ENCODE assay signal across 11 mouse cellular contexts in the genomic region with DNA sequence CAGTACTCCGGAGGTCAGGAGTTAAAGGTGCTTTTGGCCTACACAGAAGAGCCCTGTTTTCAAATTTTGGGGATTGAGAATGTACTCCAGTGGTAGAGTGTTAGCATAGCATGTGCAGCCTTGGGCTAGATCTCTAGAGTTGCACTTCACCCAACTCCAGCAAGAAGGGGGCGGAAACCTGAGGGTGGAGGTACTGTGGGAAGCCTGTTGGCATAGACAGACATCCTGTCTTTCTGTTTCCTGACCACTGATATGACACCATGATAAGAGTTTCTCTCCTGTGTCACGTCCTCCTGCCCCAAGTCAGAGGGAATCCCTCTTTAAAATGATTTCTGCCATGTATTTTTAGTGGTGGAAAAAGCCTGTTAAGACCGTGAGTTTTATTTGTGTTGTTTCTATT. TPM values are rescaled to one million over a fixed set of nuclear protein-coding genes. Genes with fewer than 3 reads are reported as not detected.
DNase-seq lines count a peak whose midpoint lies in the region; ATAC-seq lines count a peak whose summit lies in the region.
"Had no signal": no experiment of that assay in that cellular context is flagged by ENCODE, and none has a peak within 500 bp of the region (broad histone marks: within the 10 kb centered on the region; RNA-seq: fewer than 3 reads in every experiment).

No protein-coding gene starts in this region.

- no peaks in the 10 kb centered on the region for H3K36me3 ChIP-seq in liver, embryonic 11.5 days (ENCODE audit: control insufficient read depth, insufficient read depth, low read length)
- no peaks in the 10 kb centered on the region for H3K36me3 ChIP-seq in hindbrain, embryonic 14.5 days (replicated peaks; ENCODE audit: control insufficient read depth, insufficient read depth)
- H3K36me3 ChIP-seq: intestine, embryonic 15.5 days; limb, embryonic 12.5 days had no signal

- no peak overlapping the region for H3K9ac ChIP-seq in liver, embryonic 11.5 days (ENCODE audit: low read depth, low read length)
- H3K9ac ChIP-seq in hindbrain, embryonic 14.5 days = no peak overlapping the region
- H3K9ac ChIP-seq: intestine, embryonic 15.5 days; limb, embryonic 12.5 days had no signal

- H3K4me2 ChIP-seq in liver, embryonic 11.5 days = no peak overlapping the region
- H3K4me2 ChIP-seq in hindbrain, embryonic 14.5 days (replicated peaks) = no peak overlapping the region
- H3K4me2 ChIP-seq: intestine, embryonic 15.5 days; limb, embryonic 12.5 days had no signal

- no peaks in the 10 kb centered on the region for H3K9me3 ChIP-seq in liver, embryonic 11.5 days (ENCODE audit: control insufficient read depth, low read length)
- no peaks in the 10 kb centered on the region for H3K9me3 ChIP-seq in hindbrain, embryonic 14.5 days (ENCODE audit: control insufficient read depth, low read length)
- H3K9me3 ChIP-seq: intestine, embryonic 15.5 days; limb, embryonic 12.5 days had no signal

- no peak overlapping the region for H3K4me3 ChIP-seq in liver, embryonic 11.5 days (ENCODE audit: low read depth, low read length)
- H3K4me3 ChIP-seq in hindbrain, embryonic 14.5 days (replicated peaks; ENCODE audit: low read length) = no peak overlapping the region
- H3K4me3 ChIP-seq: intestine, embryonic 15.5 days; limb, embryonic 12.5 days had no signal

- no peak for DNase-seq in liver, embryonic 11.5 days (ENCODE audit: low spot score)
- DNase-seq in liver = no peak
- DNase-seq in lung, postnatal 25 days (ENCODE audit: low spot score) = peak; percentile 76
- DNase-seq in thymus, postnatal 4 days = peak; percentile 59
- DNase-seq in B cell, adult 2 months = no peak
- DNase-seq in hindbrain, embryonic 14.5 days (ENCODE audit: low spot score) = no peak
- no peak for DNase-seq in embryo, embryonic 10 days (ENCODE audit: low spot score)

- no peak overlapping the region for H3K27ac ChIP-seq in liver, embryonic 11.5 days (ENCODE audit: low read depth, low read length)
- no peak overlapping the region for H3K27ac ChIP-seq in hindbrain, embryonic 14.5 days
- H3K27ac ChIP-seq: intestine, embryonic 15.5 days; limb, embryonic 12.5 days had no signal

- WGBS in liver, embryonic 11.5 days = 49% methylated on average over 4 of the region's 4 CpGs
- 83% methylated on average over 4 of the region's 4 CpGs for WGBS in hindbrain, embryonic 14.5 days

- peak; percentile 56; the same call in 1 of the 2 replicates for ATAC-seq in liver, embryonic 11.5 days (replicated peaks; ENCODE audit: low FRiP score)
- peak; percentile 60 to 86 for ATAC-seq in hematopoietic stem cell, adult 5-6 weeks (replicated peaks in 1 of 2; ENCODE audit: insufficient read depth in 1 of 2, low FRiP score in 2 of 2, low TSS enrichment in 1 of 2, low read depth in 1 of 2, poor library complexity in 2 of 2, severe bottlenecking in 2 of 2)
- no peak for ATAC-seq in hindbrain, embryonic 14.5 days (ENCODE audit: low FRiP score)
- ATAC-seq: intestine, embryonic 15.5 days; Patski had no signal

- H3K27me3 ChIP-seq in liver, embryonic 11.5 days (replicated peaks; ENCODE audit: control insufficient read depth, insufficient read depth, low read length) = no peaks in the 10 kb centered on the region
- no peaks in the 10 kb centered on the region for H3K27me3 ChIP-seq in hindbrain, embryonic 14.5 days (ENCODE audit: control insufficient read depth, insufficient read depth, low read length)
- H3K27me3 ChIP-seq: intestine, embryonic 15.5 days; limb, embryonic 12.5 days; Patski had no signal

- peaks cover 16% of the 10 kb centered on the region for H3K4me1 ChIP-seq in liver, embryonic 11.5 days (replicated peaks; ENCODE audit: control insufficient read depth, insufficient read depth, low read length)
- H3K4me1 ChIP-seq in hindbrain, embryonic 14.5 days (replicated peaks; ENCODE audit: control insufficient read depth, insufficient read depth, low read length) = no peaks in the 10 kb centered on the region
- H3K4me1 ChIP-seq: intestine, embryonic 15.5 days; limb, embryonic 12.5 days had no signal

RNA-seq across cellular contexts. Expression of a gene that starts 33.7 kb away (rescaled TPM):
- 5.7 and 7.0 TPM in 2 replicates for polyA plus RNA-seq in liver, embryonic 11.5 days (2014; fragmentation: Nextera tagmentation; extraction: Ambion mirVana)
- total RNA-seq in hematopoietic stem cell, adult 5-6 weeks (2017) = 22.4 and 24.4 TPM in 2 replicates
- 37.4 and 38.0 TPM in 2 replicates for polyA plus RNA-seq in hindbrain, embryonic 14.5 days (2014; fragmentation: Nextera tagmentation; extraction: Ambion mirVana)

Comparison
In these comparisons a context has a peak if more than half of its experiments do, and no peak if none do; other contexts are left out.
1. DNase-seq: peak in lung, postnatal 25 days (single experiment) and thymus, postnatal 4 days (single experiment); none in liver, embryonic 11.5 days (single experiment), liver (single experiment), B cell, adult 2 months (0 of 2), hindbrain, embryonic 14.5 days (single experiment) and embryo, embryonic 10 days (single experiment).